Mouse (Mus musculus) spleen, adult 18-20 months (tissue): ENCODE results near the gene Aifm1.
A peak's percentile ranks its signal among the peaks of the same experiment; 100 is the strongest.

Source experiments
- DNase-seq, 2 experiments: peaks; one replicate each; pipeline ENCODE4 v3.0.0; 2022; ENCODE audit warnings: mixed read lengths in 2 of 2

Aifm1 gene

DNA sequence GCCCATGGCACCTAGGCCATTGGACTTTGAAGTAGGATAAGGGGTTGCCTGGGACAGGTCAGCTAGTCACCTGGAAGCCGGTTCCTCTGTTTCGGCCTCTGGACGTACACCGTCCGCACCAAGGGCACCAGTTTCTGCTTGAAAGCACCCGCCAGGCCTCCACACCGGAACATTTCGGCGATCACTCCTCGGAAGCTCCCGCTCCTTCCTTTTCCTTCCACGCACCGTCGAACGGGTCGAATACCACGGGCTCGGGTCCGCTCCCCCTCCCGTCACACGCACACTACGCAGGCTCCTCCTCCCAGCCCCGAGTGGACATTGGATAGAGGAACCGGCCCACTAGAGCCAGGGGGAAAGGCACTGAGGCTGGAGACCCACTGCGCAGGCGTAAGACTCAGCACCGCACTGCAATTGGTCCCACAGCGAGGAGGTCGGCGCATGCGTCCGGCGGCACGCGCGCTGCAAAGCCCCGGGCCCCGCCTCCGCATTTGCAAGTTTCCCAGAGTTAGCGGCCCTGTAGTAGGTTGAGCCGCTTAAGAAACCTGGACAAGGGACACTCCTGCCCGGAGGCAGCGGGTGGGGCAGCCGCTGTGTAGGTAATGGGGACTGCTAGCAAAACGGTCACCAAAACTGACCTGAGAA is at the start of gene Aifm1:
Gene Aifm1 (minus strand): TSS at position 398 of the 642 bp plus-strand sequence.
- peak; percentile 81 to 85 for DNase-seq

DNA sequence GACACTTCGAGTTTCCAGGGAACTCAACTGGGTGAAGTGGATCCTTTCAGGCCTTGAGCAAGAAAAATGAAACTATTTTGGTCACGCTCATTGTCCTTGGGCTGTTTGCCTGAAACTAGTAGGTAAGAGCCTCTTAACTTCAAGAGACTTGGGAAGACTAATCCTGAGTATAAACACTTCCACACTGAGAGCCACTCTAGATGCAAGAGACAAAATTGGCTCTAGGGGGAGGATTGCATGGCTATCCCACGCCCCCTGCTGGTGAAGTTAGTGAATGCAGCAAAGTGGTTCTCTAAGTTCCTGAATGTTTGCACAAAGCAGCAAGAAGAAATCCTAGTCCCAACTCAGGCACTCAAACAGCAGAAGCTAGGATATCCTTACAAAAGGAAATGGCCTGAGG is 18.8 kb upstream of the Aifm1 start:
- peak in 1 of 2 experiments; percentile 62 for DNase-seq

DNA sequence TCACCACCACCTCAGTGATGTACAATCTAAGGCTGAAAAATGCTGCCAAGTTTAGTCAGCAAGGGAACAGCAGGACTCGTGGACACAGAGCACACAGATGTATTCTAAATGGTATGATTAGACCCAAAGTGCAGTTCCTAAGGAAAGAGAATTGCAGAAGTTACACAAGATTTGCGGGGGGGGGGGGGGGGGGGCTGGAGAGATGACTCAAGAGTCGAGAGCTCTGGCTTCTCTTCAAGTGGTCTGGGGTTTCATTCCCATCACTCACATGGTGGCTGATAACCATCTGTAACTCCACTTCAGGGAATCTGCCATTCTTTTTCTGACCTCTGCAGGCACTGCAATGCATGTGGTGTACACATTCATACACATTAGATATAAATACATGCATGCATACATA is 13.1 kb upstream of the Aifm1 start:
- no peak for DNase-seq

DNA sequence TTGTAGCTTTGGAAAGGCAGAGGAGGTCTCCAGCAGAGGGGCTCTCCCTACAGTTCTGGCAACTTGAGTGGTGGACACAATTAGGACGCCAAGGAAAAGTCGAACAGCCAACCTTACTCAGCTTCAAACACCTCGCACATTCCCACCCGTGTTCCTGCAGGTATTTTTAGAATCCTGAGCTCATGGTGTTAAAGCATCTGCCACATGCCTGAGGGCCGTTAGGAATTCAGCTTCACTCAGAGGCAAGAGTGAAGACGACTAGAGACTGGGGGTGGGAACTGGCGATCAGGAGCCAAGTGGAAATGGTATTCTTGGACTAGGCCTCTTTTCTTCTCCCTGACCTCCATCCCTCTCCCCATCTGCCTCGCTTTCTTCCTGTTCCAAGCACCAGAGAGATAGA is 12.5 kb upstream of the Aifm1 start:
- no peak for DNase-seq

DNA sequence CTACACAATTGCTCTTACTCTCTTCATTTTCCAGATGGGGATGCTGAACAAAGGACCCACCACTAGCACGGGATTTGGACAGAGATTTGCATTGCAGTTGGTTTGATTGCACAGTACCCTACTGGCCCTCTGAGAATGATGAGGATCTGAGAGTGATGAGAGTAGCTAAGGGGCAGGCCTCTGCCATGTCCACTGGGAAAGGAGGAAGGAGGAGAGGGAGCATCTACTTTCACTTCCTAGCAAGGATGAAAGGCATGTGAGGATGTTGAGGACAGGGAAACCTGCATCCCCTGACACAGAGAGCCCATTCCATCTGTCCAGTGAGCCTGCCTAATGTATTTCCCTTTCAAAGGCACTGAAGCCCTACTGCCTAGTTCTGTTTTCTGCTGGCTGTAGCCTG is 12.0 kb upstream of the Aifm1 start:
- DNase-seq = no peak

DNA sequence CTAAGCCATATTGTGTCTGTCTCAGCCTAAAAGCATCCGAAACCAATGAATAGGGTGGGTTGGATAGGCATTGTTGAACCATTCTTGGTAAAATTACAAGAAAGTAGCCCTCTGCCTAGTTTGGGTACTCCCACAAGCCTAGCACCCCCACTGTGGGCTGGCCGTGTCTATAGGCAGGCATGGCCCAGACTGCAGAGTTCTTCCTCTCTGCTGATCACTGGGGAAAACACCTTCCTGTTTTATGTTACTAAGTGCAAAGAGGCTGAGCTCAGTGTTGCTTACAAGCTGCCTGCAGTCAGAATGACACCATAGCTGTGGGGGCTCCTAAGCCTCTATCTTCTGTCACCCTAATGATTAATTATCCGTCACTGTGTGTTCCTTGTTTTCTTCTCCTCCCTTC is 10.1 kb upstream of the Aifm1 start:
- peak in 1 of 2 experiments; percentile 4 for DNase-seq

DNA sequence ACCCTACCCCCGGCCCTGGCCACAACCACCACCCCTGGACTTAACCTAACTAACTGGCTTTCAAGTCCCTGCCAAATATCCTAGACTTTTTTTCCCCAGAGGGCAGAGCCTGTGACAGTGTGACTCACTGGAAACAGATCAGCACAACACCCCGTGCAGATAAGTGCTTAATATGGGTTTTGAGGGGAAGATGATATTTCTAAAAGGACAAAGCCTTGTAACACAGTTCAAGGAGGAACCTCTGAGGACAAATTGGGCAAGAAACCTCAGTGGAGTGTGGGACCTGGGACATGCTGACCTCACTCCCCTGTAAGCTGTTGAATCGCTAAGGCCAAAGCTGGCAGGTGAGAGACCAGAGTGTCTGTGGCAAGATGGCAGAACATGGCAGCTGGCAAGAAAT is 8.3 kb upstream of the Aifm1 start:
- DNase-seq = no peak

DNA sequence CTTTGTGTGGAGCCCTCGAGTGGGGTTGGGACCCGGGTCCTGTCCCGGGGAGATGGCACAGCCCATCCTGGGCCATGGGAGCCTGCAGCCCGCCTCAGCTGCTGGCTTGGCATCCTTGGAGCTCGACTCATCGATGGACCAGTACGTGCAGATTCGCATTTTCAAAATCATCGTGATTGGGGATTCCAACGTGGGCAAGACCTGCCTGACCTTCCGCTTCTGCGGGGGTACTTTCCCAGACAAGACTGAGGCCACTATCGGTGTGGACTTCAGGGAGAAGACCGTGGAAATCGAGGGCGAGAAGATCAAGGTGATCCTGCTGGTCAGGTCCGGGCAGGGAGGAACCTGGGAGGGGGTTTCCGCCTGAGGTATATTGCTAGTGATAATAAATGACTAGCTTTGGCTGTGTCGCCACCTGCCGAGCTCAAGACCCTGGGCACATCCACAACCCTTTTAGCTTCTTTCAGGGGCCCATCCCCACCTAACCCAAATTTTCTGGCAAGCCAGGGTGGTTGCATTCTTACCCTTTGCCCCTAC is 6.3 kb upstream of the Aifm1 start:
- DNase-seq = no peak

DNA sequence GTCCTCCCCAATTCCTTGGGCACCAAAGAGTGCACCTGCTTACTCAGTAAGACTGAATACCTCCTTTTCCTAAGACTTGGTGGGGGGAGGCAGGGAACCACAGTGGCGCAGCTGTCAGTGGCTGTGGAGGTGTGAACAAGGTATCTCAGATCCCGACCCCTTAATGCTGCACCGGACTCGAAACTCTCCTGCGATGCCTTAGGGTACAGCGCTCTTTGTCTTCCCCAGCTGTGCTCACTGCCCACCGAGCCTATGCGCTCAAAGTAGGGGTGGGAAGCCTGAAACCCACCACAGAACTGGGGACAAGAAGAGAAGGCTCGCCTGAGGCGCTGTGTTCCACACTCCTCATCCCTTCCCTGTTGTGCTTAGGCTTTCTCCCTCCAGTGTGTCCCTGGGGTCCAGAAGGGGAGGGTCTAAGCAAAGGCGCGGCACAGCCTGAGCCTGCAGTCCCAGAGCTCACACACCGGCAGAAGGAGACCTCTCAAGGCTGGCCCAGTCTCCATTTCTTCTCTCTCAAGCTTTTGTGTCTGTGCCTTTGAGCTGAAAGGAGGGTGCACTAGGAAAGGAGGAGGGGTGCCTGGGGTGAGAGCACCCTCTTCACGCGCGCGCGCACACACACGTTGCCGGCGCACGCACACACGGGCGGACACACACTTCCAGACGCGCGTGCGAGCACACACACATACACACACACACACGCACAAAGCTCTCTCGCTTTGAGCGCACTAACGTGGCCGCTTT is 5.6 kb upstream of the Aifm1 start, which contains the start of gene Rab33a:
Gene Rab33a (plus strand): TSS at position 478 of the 741 bp plus-strand sequence.
- no peak for DNase-seq

DNA sequence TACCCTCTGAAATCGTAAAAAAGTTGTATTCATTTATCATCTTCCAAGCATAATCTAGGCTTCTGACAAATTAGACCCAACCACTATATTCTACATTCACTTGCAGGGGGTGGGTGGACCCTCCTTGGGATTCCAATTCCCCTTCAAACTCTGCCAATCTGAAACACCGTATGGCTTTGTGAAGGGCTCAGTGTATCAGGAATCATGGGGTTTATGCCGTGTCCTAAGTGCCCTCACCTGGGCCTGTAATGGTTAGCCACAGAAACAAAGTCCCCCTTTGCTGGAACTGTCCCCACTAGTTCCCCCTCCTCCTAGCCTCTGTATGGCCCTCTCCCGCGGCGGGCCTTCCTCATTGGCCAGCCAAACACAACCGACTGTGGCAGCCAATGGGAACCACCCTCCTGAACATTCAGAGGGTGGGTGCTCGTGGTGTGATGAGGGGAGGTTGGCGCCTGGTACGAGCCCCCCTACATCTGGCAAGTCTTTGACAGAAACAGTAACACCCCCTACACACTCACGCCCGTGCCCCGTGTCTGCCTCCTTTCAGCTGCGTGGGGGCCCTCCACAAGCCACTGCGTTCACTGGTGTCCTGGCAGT is 4.9 kb upstream of the Aifm1 start:
- DNase-seq = no peak

DNA sequence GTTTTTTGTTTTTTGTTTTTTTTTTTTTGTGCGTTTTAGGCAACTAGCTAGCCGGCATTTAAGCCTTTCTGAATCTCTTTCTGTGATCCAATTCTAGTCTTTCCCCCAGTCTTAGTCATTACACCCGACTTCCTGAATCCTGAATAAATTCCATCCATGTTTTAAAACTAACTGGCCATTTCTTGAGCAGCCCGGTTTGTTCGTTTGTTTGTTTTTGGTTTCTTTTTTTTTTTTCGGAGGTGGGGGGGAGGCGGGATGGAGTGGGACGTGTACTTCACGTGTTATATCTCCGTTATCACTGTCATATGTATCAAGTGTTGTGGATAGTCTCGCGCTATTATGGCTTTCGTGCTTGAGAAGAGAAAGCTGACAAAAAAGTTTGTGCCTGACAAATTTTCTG is 461 bp upstream of the Aifm1 start:
- DNase-seq = no peak

DNA sequence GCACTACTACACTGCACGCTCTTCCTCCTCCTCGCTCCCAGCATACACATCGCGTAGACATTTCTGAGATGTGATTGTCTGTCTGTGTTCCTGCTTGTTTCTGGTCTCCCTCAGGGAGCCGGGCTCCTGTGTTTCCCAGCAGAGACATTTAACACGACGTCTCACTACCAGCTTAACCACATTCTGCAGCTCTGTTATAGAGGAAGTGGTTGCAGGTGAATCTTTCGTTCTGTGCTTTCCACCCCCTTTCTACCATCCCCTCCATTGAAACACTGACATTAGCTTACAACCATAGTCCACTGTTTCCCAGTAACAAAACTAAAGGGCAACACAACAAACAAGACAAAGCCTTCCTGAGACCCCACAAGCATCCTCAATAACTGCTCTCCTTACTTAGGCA is 19.6 kb downstream of the Aifm1 start:
- DNase-seq = no peak

DNA sequence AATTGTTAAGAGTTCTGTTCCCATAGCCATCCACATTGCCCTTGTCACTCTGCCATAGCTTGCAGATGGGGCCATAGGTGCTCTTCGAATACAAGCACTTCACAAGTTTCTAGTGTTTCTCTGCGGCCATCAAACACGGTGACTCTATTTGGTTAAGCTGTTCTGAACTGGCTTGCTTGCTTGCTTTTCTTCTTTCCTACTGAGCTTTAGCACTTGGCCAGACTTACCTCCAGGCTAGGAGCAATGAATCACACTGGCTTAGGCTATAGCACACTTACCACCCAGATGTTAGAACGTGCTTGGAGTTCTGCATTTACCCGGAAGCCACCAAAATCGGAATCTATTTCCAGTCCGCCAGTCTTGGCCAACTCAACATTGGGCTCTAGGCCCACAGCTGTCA is 31.7 kb downstream of the Aifm1 start:
- no peak for DNase-seq

DNA sequence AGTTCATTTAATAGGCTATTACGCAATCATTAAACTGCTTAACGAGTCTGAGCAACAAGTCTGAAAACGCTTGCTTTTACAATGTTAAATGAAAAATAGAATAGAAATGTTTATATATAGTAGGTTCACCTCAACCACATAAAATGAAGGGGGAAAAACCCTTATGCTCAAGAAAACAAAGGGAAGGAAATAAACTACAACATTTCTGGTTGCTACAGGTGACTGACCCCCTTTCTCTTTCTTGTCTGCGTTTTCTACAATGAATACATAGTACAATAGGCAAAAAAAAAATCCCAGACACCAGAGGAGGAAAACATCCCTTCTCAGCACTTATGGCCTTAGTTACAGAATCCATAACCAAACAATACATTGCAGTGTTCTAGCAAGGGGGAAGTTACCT is 32.3 kb downstream of the Aifm1 start:
- DNase-seq = no peak

DNA sequence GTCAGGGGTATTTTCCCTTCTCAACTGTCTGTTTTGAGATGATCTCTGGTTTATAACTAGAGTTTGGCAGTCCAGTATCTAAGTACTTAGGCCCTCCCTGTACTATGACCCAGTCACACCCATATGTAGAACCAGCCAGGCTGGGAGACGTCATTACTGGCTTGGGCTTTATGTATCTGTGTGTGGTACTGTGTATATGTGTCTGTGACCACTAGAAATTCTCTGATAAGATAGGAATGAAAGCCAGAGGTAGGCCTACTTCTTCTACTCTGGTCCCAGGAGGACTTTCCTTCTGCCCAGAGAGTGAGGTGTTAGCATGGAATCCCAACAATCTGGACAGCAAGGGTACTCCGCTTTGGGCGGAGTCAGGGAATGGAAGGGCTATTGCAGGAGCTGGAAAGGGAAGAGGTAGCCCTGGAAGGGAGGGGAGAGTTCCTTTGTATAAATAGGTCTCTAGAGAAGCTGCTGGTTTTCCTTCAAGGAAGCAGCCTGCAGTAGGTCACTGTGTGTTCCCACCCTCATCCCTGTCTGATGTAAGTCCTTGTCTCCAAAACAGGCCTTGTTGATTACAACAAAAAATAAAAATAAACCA is 45.9 kb downstream of the Aifm1 start:
- DNase-seq = no peak

DNA sequence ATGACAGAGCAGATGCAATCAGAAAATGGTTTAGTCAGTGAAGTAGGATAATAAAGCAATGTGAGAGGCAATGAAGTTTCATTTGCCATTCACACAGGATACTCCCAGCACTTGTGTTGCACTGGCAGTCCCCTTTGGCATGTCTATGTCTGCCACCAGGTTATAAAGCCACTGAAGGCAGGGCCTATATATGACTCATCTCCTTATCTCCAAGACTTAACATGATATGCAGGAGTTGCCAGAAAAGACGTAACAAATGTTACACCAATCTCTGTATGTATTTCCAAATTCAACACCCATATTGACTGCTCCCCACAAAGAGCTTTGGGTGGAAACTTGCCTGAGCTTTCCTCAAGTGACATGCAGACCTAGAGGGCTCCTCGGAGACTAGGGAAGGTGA is 47.2 kb downstream of the Aifm1 start:
- no peak for DNase-seq

DNA sequence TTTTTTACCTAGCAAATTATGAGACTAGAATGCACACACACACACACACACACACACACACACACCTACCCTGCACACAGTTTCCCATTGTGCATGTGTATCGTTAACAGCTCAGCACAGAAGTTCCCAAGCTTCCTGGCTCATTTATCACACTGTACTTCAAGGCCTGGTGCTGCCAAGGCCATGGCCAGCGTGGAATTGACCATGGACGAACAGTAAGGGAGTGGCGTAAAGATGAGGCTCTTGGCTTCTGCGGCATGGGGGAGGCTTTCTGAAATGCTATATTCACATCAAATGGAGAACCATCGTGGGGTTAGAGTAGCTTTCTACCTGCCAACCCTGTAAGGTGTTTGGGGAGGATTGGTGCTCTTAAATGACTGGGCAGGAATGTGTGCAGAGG is 48.9 kb downstream of the Aifm1 start:
- no peak for DNase-seq

DNA sequence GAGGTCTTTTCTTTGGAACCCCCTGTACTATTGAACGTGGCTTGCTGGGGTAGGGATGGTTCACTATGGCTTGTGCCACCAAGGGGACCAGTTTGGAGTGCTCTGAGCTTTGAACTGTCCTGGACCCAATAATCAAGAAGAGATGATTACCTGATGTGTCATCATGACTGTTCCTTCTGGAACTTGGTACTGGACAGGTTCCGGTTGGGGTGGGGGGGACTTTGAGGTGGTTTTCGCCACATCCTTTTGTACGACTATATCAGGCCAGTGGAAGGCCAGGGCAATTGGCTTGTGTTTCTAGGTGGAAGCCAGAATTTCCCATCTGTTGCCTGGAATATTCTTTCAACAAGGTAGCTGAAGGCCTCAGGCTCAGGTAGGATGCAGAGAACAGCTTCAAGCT is 49.7 kb downstream of the Aifm1 start:
- no peak for DNase-seq

DNA sequence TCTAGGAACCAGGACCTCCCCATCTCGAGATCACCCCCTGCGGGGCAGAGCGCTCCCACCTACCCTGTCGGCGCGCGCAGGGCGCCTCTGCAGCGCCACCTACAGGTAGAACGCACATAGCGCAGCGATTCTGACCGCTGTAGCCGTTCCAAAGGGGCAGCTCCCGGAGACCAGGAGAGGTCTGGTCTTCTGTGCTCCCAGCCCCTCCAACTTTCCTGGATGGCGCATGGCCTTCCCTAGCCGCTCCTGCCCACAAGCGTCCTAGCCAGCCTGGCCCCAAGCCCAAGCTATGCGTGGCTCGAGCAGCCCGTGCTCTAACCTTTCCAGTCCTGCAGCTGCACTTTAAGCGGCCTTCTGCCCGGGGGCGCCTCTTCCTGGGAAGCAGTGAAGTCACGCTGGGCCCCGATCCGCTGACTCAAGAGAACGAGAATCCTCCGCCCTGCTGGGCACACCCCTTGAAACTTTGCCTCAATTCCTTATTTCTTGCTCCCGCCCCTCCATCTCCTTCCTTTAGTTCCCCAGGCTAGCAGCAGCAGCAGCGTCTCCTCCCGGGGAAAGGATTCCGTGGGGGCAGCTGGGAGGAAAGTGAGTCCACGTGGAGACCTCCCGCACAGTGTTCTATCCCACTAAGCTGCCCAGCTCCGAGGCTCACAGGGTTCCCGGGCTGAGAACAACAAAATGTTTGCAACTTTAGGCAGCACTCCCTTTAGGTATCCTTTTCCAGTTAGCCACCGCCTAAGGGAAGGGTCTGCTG is 50.4 kb downstream of the Aifm1 start, which contains the start of gene Elf4:
Gene Elf4 (minus strand): TSS at position 379 of the 754 bp plus-strand sequence.
- DNase-seq = peak; percentile 49 to 62

DNA sequence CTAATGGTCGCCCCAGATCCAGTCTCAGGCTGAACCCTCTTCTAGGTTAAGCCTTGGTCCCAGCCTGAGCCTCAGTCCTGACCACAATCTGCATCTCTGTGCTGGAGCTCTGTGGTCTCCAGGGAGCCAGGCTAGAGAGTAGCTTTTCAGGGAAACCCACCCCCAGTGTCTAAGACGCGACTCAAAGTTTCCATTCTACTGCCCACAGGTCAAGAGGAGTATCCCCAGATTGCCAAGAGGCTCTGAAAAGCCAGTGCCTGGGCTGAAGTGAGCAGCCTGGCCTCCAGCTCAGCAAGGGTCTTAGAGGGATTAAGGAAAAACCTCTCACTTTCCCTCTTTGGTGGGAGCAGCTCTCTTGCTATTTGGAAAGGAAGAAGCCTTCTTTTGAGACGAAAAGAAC is 51.1 kb downstream of the Aifm1 start:
- DNase-seq = no peak

DNA sequence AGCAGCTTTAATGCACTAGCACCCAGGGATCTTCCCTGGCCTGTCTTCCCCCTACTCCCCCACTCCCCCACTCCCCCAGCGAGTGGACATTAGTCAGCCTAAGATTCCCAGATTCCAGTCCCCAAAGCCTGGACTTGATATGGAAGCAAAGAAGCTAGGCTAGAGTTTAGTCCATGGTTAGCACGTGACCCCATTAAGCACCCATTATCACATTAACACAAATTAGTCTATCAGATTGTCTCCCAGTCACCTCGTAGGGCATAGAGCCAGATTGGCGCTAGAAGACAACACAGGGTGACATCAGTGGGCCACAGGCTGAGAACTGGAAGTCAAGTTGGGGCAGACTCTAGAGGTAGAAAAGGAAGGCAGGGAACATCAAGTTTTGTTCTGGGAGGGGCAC is 52.4 kb downstream of the Aifm1 start:
- DNase-seq = no peak

DNA sequence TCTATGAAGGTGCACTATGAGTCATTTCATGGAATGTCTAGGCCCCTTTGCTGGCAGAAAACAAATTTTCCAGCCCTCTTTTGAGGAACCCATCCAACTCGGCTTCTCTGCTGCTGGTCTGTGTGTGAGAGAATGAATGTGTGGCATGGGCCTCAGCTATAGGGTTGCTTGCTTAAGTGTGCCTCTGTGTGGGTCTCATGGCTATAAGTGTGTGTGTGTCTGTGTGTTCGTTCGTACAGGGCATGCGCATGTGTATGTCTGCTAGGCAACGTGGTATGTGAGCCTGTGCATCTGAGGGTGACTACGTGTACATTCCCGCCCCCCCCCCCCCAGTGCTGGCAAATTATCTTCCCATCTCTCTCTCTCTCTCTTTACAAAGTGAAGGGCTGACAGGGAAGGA is 52.9 kb downstream of the Aifm1 start:
- no peak for DNase-seq

DNA sequence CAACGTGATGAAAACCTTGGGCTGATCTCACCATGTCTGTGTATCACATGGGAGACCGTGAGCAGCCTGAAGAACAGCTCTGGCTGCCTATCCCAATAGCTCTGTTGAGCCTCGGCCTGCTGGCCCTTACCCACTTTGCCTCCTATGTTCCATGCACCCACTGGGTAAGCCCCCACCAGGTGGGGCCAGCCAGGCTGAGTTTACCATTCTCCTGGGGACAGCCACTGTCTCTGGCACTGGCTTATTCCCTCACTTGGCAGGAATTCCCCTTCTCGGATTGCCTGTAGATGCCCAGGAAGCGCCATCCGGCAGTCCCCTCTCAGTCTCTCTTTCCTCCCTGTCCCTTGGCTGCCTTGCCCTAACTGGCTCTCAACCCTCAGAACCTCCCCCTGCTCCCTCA is 56.4 kb downstream of the Aifm1 start:
- DNase-seq = no peak
